Mouse (Mus musculus) mammary gland, adult 2 months (tissue): ENCODE data around the gene Zc3h18. TPM values are rescaled to one million over a fixed set of nuclear protein-coding genes. Genes with fewer than 3 reads are reported as not detected.

ENCODE experiments used
- polyA plus RNA-seq: library from polyadenylated mRNA; depleted of rRNA; stranded (reverse); fragments of >200 nt; gene quantifications from 2 replicates; pipeline ENCODE4 v1.2.3, GENCODE M21; 2012; ENCODE audit warnings: low replicate concordance; rRNA removed

Gene Zc3h18
- polyA plus RNA-seq = 19.4 and 33.3 TPM in 2 replicates

DNA sequence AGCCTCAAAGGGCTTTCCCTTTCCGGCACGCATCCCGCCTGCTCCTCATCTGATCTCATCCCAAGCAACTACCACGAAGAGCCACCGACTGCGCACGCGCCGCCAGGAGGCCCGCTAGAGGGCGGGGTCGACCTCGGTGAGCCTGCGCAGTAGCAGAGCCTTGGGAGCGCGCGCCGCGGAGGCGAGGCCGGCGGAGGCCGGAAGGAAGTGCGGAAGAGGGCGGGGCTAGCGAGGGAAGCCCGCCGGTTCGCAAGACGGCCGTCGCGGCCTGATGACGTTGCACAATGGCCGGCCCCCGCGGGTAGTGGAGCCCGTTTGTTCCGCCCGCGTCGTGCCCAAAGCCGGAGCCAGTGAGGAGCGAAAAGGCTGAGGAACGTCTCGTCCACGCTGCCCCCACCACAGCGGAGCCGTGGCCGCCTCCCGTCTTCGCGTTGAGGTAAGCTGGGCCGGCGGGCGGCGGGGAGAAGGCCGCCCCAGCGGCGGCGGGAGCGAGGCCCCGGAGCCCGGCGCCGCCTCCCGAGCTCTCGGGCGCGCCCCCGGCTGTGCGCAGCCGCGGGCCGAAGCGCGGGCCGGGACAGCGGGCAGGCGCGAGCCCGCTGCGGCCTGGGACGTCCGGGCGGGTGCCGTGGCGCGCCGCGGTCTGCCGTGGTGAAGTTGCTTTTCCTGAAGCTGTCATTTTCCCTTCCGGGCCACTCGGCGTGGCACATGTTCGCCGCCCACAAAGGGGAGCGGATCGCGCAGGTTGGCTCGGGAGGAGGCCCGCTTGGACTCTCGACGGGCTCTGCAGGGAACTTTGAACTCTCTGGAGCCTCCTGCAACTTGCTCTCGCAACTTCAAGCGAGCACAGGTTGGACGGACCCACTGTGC lies at the start of gene Zc3h18:
TSS of gene Zc3h18 (plus strand) at position 245 of the 867 bp plus-strand sequence.

DNA sequence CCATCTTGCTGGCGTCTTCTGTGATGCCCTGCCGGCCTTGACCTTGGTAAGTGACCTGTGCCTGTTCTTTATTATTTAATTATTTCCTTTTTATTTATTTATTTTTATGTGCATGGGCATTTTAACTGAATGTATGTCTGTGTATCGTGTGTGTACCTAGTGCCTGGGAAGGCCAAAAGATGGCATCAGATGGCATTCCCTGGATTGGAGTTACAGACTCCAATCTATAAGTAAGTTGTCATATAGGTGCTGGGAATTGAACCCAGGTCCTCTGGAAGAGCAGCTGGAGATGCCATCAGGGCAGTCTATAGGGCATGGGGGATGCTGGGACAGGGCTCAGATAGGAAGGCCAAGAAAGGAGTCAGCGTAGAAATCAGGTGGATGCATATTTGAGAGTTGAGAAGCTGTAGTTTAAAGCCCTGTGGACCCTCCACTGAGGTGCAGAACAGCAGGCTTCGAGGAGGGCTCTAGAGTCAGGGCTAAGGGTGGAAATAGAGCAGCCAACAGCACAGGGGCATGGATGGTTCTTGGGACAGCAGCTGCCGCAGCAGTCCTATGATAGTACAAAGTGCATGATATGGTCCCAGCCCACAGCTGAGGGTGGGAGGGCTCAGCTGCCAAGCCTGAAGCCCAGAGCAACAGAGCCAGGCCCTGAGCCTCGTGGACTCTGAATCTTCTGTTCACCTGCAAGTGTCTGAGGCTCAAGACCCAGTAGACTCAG lies 15.6 kb upstream of the Zc3h18 start, which contains the start of gene Trhr2:
TSS of gene Trhr2 (minus strand) at position 51 of the 721 bp plus-strand sequence.

GRCm38 (mm10) chr8:122421376-122422070 lies 45.1 kb downstream of the Zc3h18 start, which contains the start of gene Il17c:
Gene Il17c, plus strand, starts transcription at chr8:122422020.

GRCm38 (mm10) chr8:122432443-122433268 lies 56.2 kb downstream of the Zc3h18 start, which contains the start of gene Cyba:
Gene Cyba, minus strand, starts transcription at chr8:122432930.

GRCm38 (mm10) chr8:122443262-122444006 lies 67.0 kb downstream of the Zc3h18 start, which contains the start of gene Mvd:
Gene Mvd, minus strand, starts transcription at chr8:122443422.

GRCm38 (mm10) chr8:122460524-122461472 lies 84.4 kb downstream of the Zc3h18 start, which contains the start of gene Snai3:
Gene Snai3, minus strand, starts transcription at chr8:122460733.

Other genes starting within 250 kb of the Zc3h18 start
- gene Zfpm1, start 94.5 kb upstream of the Zc3h18 start, polyA plus RNA-seq = 23.9 and 56.9 TPM in 2 replicates
- not detected in 2 replicates for gene Trhr2, start 15.9 kb upstream of the Zc3h18 start, polyA plus RNA-seq
- gene Il17c, start 45.4 kb downstream of the Zc3h18 start, polyA plus RNA-seq = 0.24 and 0.84 TPM in 2 replicates
- 239 and 467 TPM in 2 replicates for gene Cyba, start 56.3 kb downstream of the Zc3h18 start, polyA plus RNA-seq
- 34.7 and 40.7 TPM in 2 replicates for gene Mvd, start 66.8 kb downstream of the Zc3h18 start, polyA plus RNA-seq
- 7.1 and 8.1 TPM in 2 replicates for gene Snai3, start 84.1 kb downstream of the Zc3h18 start, polyA plus RNA-seq
- 114 and 121 TPM in 2 replicates for gene Rnf166, start 99.5 kb downstream of the Zc3h18 start, polyA plus RNA-seq
- gene Ctu2, start 99.5 kb downstream of the Zc3h18 start, polyA plus RNA-seq = 28.3 and 43.6 TPM in 2 replicates
- 119 and 150 TPM in 2 replicates for gene Piezo1, start 174.7 kb downstream of the Zc3h18 start, polyA plus RNA-seq
- 15.1 and 45.5 TPM in 2 replicates for gene Cdt1, start 191.4 kb downstream of the Zc3h18 start, polyA plus RNA-seq
- 101 and 127 TPM in 2 replicates for gene Aprt, start 200.3 kb downstream of the Zc3h18 start, polyA plus RNA-seq
- 14.4 and 14.9 TPM in 2 replicates for gene Galns, start 234.9 kb downstream of the Zc3h18 start, polyA plus RNA-seq
- gene Trappc2l, start 235.0 kb downstream of the Zc3h18 start, polyA plus RNA-seq = 120 and 189 TPM in 2 replicates
- gene Pabpn1l, start 246.1 kb downstream of the Zc3h18 start, polyA plus RNA-seq = not detected in 2 replicates